Mouse (Mus musculus) embryonic fibroblast, embryonic 13.5 days (primary cell): ENCODE data around the gene Pcca.

Source experiments
- CTCF ChIP-seq: IDR thresholded peaks from 2 replicates; pipeline ENCODE4 v1.5.1; 2011; ENCODE audit warnings: mild to moderate bottlenecking, control low read depth, low read length, moderate library complexity, borderline replicate concordance; ENCODE audit not compliant: insufficient read depth
- POLR2A ChIP-seq: IDR thresholded peaks from 2 replicates; pipeline ENCODE4 v1.6.1; 2011; ENCODE audit warnings: low read depth, mild to moderate bottlenecking, control low read depth, low read length, moderate library complexity

DNA sequence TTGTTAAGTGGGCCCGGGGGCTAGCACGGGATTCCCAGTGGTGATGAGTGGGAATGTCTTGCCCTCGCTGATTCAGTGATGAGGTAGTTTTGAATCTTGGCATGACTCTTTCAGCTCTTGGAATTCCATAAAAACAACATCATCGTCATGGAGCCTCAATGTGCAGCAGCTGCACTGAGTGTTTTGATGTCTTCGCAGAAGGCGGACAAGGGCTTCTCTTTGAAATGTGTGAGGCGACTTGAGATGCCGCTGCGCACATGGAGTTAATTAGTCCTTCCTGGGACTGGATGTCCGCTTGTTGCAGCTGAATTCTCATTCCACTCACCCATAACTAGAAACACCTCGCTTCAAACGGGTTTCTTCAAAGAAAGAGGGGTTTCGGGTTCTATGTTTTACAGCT lies 221.4 kb downstream of the Pcca start:
- no peak for TF ChIP-seq CTCF
- no peak for TF ChIP-seq POLR2A
